Mouse (Mus musculus): ENCODE measurements at regions not wholly inside any gene's neighbourhood (a gene's known extent, or its start where the extent isn't known, plus 50 kb on each side); places are given as distances from the start of the nearest gene placed in this dataset.

DNA sequence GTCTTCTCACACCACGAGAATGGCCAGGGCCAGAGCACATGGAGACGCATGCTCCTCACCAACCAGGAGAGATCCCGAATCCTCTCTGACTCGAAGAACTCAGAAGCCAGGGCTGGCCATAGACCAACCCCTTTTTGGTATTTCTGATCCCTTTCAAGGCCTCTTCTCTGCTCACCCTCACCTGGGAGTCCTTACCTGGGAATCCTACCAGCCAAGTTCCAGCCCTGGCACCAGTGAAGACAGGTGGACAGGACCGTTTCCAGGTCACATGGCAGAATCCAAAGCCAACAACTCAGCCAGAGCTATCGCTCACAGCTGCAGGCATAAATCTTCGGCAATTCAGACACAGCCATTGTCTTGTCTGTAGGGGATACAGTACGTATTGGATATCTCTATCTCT, 626.2 kb upstream of the Fam19a5 start:
- peak; percentile 54 to 66 for DNase-seq

DNA sequence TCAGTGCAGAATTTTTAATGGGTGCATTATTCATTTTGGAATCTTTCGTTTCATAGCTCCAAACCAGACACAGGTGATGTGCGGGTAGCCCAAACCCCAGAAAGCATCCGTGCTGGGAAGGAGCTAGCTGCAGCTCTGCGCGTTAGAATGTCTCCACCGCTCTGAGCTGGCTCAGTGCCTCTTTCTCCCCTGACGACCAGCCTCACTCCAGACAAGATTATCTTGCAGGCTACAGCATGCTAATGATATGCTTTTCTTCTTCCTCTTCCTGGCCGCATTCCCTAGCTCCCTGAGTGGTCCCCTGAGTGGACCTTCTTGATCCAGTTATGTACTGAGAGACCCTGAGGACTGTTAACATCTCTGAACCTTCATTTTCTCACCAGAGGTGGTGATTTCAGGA, 624.4 kb upstream of the Fam19a5 start:
- DNase-seq = peak; percentile 43 to 67

DNA sequence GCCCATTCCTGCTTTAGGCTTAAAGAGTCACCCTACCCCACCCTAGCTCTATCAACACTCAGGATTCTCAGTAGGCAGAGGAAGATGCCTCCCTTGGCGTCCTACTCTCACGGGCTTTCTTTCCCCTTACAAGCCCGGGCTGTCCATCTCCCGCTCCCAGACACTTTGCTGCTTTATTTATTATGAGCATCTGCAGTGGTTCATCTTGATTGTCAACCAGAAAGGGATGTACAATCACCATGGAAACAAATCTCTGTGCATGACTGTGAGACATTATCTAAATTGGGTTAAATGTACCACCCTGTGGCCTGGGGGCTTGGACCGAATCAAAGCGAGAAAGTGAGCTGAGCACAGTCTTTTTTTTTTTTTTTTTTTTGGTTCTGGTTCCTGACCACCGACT, 623.9 kb upstream of the Fam19a5 start:
- DNase-seq = peak in 1 of 2 experiments; percentile 28

DNA sequence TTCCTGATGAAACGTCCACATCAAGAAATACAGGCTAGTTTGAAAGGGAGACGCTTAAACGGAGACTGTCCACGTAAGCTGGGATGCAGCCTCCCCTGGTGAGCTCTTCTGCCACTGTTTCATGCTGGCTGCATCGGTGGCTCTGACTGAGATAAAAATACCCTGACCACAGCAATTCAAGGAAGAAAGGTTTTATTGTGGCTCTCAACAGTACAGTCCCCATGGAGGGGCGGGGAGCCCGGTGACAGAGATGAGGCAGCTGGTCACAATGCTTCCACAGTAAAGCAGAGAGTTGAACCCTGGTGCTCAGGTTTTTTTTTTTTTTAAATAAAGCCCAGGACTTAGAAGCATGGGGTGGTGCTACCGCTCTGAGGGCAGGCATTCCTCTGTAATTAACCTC, 622.7 kb upstream of the Fam19a5 start:
- no peak for DNase-seq

DNA sequence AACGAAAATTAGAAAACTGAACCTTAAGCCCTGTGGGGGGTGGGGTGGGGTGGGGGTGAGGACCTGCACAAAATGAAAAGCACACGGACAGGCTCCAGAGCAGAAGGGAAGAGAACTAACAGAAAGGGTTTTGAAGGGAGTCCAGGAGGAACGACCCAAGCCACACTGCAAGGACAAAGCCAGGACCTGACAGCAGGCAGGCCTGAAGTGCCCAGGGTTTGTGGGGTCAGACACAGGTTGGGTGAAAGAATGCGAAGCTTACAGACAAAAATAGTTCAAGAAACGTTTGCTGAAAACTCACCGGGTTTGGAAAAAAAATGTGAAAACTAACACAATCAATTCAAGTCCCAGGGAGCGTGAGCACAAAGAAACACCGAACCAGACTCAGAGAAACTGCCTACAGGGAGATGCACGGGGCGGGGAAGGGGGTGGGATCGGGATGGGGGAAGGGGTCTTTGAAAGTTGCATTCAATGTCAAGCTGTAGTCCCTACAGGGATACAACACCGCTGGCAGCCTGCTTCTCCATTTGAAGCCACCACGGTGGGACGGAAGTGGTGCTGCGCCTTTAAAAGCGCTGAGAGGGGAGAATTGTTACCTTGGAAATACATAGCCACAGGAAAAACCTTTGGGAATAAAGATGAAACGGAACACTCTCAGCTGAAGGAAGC, 618.9 kb upstream of the Fam19a5 start:
- DNase-seq = no peak

DNA sequence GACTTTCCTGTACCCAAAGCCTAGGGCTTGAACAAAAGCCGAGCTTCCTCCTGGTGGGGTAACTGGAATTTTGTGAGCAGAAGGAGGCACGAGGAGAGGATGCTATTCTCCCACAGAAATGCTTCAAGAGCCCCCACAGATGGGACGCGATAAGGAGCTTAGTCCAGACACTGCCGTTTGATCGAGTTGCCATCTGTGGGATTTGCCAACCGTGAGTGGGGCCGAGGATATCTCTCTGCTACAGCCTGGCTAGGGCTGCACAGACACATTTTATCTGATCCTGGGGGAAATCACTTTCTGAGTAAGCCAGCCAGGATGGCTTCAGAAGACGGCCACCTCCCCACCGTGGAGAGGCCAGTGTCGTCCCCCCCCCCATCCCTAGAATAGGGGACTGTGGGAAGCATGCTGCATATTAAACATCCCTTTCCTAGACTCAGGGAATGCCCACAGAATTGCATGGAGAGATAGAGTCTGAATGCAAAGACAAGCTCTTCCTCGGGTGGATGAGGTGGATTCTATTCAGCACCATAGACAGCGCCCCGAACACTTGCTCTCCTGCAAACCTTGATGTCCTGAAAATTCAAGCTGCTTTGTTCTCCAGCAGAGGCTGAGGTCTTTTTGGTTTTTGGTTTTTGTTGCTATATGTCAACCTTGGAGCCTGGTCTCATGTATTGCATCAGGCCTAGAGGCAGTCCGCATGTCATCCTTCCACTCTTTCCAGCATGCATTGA, 611.6 kb upstream of the Fam19a5 start:
- peak in 1 of 2 experiments; percentile 26 for DNase-seq

DNA sequence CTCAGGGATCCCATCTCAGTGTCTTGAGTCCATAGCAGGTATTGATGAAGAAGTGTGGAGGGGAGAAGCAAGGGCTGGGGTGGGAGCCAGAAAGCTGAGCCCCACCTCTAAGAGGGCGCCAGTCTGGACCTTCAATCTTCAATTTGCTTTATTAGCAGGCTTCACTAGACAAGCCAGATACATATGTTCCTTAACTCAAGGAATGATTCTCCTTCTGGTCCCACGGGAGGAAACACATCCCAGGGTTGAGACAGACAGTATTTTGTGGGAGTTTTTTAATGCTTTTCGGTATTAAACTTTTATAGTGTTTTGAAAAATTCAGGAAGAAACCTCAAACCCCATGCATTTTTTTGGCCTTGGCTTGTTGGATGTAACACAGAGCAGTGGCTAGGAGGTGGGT, 606.7 kb upstream of the Fam19a5 start:
- no peak for DNase-seq

DNA sequence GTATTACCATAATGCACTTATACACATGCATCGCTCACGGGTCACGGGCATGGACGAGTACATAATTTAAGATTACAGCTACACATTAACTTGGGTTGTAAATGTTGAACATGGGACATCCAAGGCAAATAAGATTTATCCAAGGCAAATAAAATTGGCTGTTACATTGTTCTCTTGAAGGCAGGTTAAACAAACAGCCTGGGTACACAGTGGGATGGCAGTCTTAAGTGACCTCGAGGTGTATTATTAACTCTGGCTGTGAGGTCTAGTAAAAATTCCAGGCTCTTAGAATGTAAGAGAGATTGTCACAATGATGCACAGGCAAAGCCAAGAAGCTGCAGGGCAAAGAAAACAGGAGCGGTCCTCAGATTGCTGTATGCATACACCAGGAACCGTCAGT, 599.6 kb upstream of the Fam19a5 start:
- DNase-seq = no peak

DNA sequence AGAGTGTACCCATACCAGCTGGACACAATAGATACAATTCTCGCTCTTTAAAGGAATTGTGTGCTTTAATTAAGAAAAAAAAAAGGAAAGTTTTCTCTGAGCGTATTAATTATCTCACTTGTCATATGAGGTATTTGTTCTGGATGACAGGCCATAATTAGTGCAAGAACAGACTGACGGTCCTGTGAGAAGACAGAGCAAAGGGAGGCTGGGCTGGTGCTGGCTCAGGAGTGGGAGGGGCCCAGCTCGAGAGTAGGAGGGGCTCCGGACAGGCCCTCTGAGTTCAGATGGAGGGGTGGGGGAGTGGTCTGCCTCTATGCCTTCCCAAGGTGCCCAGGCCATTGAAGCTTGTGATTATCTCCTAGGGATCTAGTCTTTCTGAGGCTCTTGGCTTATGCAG, 591.5 kb upstream of the Fam19a5 start:
- no peak for DNase-seq

DNA sequence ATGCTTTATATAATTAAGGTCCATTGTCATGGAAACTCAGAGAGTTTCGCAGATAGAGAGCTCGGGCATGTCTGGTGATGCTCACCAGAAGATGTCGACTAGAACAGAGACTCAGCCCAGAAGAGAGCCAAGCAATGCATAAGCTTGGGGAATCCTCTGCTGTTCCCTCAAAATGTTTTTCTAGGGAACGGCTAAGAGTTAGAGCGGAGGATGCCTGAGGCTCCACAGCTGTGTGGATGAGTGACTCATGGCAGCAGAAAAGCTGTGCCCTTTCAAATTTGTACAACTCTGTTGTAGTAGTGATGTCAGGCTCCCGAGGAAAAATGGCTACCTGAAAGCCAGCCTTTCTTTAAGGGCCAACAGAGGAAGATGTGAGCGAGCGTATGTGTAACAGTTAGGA, 586.2 kb upstream of the Fam19a5 start:
- DNase-seq = no peak

DNA sequence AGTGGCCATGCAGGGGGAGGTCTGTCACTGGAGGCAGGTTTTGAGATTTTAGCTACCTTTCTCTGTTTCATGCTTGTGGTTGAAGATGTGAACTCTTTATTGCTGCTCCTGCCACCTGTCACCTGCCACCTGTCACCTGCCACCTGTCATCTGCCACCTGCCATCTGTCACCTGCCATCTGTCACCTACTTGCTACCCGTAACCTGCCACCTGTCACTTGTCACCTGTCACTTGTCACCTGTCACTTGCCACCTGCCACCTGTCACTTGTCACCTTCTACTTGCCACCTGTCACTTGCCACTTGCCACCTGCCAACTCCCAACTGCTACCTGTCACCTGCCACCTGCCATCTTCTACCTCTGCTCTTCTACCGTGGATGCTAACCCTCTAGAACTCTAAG, 581.2 kb upstream of the Fam19a5 start:
- peak; percentile 69 to 71 for DNase-seq

DNA sequence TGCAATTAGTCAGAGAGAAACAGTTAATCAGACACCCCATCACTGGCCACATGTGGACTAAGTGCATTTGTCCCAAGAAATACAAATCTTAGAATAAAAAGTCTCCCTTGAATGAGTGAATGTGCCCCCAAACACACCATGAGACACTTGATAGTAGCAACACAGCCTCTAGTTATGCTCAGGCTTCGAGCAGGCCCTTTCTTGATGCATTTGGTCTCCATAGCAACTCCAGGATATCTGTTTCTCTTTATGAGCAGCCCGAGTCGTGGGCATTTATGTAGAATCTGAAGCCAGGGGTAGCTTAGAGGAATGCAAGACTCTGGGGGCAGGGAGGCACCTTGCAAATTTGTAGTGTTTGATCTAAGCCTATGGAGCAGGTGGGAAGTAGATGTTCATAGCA, 580.6 kb upstream of the Fam19a5 start:
- DNase-seq = no peak

DNA sequence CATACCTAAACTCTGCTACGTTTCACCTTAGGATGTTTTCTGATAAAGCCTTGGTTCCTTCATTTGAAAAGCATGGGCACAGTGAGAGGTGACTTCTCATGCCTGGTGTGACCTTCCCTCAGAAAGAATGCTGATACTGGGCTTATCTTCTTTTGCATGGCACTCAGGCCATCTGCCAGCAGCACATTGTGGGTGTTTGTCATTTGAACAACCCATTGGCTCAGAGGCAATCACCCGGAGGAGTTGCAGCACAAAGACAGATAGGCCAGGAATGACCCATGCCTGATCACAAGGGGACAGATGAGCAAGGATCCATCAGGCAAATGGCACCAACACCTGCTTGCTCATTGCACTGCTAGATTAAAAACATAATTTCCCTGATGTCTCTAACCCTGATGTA, 572.7 kb upstream of the Fam19a5 start:
- DNase-seq = no peak

DNA sequence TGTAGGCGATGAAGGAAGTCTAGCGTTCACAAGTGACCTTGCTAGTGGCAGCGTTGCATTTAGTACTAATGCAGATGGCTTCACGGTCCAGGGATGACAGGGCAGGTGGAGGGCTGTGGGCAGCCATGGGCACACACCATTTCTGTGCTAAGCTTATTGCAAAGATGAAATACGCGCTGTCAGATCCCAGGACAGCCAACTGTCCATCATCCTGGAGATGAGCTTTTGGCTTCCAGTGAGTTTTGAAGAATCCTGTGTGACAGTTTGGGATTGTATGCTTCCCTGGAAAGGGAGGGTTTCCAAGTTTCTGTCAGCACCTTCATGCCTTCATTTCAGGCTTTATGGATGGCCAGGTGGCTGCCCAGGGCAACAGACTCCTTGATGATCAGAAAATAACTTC, 547.9 kb upstream of the Fam19a5 start:
- peak; percentile 55 to 64 for DNase-seq

DNA sequence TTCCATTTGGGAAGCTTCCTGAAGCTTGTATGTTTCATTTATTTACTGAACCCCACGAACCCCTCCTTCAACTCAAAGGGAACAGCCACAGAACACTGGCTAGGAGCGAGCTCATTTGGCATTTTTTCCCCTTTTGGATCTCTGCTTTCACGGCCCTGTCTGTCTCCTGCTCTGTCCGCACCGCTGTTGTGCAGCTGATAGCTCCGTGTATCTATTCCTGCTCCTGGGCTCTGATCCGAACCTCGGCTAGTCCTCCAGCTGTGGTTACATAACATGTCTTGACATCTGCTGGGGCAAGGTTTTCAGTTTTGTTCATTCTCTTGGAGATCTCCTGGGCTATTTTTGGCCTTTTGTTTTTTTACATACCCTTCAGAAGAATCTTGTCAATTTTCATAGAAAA, 525.1 kb upstream of the Fam19a5 start:
- no peak for DNase-seq

DNA sequence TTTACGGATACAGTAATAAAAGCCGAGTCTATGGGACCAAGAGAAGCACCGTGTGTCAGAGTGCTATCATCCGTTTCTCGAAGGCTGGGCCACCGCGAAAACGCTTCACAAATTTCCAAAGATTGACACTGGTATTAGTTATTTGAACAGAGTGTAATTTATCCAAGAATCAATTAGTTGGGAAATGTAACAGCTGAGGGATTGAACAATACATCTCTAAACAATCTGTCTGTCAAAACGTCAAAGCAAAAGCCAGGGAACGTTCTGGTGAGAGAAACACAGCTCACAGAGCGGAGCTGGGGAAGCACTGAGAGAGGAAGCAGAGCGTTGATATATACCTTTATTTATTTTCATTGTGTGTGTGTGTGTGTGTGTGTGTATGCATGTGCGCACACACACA, 498.1 kb upstream of the Fam19a5 start:
- no peak for DNase-seq

DNA sequence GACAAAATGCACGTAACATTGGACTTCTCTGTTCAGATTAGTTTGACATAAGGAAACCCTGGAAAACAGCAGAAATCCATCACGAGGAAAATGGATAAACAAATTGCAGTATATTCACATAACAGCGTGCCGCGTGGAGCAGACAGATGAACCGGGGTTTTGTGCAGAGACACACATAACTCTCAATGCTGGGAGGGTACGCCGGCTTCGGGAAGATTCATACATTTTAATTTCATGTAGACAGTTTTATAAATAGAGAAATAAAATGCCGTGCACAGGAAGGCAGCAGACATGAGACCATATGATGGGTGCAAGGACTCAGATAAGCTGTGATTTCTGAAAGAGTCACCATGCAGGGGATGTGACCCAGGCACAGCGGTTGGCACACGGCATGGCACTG, 489.9 kb upstream of the Fam19a5 start:
- no peak for DNase-seq

DNA sequence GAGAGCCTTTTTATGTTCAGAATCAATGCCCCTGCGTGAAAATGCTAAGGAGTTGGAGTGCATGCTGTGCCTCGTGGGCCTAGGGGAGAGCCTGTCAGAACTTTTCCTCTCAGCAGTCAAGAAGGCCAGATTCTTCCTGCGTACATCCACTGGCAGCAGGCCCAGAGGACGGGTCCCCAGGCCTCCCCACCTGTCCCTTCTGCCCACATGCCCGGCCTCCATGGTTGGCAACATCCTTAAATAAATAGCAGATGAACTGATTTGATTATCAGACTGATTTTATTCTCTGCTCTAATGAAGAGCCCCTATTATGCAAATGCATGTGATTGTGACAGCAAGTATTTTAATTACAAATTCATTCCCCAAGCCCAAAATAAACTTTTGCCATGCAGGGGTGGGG, 479.2 kb upstream of the Fam19a5 start:
- peak; percentile 60 to 79 for DNase-seq

DNA sequence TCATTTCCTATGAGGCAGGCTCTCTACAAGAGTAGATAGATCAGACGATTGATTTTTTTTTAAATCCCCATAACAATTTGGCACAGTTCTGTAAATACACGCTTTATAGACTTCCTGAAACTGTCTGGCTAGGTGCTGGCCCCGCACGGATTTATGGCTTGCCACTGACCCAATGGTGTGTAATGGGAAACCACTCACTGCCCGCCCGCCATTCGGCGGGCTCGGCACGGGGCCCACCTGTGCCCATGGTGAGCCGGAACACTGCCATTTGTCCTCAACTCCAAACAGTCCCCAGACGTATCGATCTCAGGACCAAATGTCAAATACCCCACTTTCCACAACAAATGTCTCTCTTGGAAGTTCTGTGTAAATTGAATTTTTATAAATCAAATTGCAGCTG, 475.8 kb upstream of the Fam19a5 start:
- DNase-seq = no peak

DNA sequence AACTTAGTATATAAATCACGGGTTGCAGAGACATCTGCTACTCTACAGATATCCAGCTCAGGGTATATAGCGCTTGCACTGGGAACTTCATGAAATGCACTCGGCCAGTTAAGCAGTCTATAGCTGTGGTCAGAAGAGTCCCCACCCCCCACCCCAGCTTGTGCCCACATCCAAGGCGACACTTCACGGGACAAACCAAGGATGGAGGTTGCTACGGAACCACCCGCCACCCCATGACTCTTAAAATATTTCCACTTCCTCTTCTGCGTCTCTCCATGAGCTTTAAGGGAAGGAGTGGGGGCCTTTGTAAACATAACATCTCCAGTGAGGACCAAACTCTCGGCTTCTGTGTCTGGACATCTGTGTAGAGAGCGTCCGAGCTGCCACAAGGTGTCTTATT, 469.5 kb upstream of the Fam19a5 start:
- DNase-seq = no peak

DNA sequence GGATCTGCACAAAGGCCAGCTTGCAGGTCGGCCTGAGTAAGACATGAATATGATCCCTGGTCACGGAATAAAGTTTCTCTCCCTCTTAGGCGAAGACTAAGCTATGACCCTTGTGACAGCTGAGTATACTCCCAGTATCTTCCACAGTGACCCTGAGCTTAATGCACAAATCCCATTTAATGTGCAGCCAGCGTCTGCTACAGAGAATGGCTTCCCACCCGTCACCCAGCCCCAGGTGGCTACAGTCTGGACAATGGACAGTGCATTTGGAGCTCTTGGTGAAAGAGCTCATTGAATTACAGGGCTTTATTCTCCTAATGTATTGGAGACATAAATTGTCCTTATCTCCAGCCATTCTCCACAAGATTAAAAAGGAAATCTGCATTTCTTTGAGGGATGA, 454.3 kb upstream of the Fam19a5 start:
- DNase-seq = no peak

DNA sequence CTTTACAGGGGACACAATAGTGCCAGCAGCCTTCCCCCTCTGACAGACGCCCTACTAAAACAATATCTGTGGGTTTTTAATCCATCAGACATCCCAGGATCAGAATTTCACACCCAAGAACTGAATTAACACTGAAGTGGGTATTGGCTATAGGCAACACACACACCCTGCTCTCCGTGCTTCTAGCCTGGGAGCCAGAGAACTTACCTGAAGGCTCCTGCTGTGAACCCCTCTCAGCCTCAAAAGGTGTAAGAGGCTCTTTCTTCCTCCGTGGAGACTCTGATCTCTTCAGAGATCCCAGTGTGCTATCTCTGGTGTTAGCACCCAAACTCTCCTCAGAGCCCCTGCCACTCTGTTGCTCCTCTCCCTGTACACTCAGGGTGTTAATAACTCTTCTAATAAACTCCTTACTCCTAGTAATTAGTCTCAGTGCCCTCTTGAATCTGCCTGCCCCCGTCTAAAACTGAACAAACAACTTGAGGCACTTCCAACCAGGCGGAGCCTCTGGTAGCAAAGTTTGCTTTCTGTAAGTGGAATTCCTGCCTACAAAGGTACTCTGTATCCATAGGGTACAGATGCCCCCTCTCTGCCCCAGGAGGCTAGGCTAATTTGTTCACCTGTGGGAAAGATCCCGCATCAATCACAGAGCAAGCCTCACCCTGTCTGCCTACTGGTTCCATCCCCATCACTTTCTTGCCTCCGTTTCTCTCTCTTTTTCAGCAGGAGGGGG, 452.9 kb upstream of the Fam19a5 start:
- no peak for DNase-seq

DNA sequence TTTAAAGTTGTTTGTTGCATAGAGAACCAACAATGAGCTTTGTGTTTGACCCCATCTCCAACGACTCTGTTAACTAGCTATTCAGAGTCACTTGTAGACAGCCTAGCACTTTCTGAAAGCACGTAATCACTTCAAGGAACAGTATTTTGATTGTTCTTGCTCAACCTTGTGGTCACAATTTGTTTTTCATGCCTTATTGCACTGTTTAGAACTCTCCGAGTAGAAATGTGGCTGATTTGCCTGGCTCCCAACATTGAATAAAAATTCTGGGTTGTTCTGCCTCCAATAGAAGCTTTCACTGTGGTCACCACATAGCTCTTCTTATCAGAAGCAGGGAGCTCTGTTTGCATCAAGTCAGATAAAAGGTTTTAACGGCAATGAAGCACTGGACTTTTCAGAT, 446.9 kb upstream of the Fam19a5 start:
- no peak for DNase-seq

DNA sequence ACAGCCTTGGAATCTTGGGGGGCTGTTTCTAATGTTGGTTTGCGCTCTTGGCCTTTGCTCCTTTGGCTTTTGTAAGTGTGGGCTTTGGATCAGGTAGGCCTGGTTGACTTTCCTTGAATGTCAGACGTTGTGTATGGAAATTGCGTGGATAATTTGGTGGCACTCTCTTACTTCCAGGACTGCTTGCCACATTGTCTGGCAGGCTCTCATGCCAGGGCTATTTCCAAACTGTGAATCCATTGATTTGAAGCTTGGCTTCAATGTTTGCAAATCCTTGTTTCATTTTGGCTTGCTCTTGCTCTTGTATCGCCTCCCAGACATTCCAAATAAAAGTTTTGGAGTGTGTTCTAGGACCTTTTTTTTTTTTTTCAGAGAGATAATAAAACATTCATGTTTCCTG, 443.0 kb upstream of the Fam19a5 start:
- peak; percentile 26 to 43 for DNase-seq
